Mouse (Mus musculus) embryonic facial prominence, embryonic 12.5 days (tissue): ENCODE results near the gene Pnpla1. TPM values are rescaled to one million over a fixed set of nuclear protein-coding genes. Genes with fewer than 3 reads are reported as not detected.
"Not testable (repeated sequence)": the region's sequence is repeated elsewhere in the genome, so short reads cannot be mapped to it uniquely, and the experiment has no call there.

ENCODE experiments used
- ATAC-seq: fragments of 200-750 bp; cut with Nextera tagmentation; 2 replicates; pipeline ENCODE4 v1.8.0; 2017; ENCODE audit not compliant: insufficient number of reproducible peaks, insufficient read depth, low FRiP score, low TSS enrichment
- H3K27ac ChIP-seq: fragments of 300-500 bp; sonication (generic); 2 replicates; pipeline ENCODE4 v1.5.1; 2016; ENCODE audit warnings: mild to moderate bottlenecking
- H3K27me3 ChIP-seq: fragments of 300-500 bp; sonication (generic); 2 replicates; pipeline ENCODE4 v1.6.1; 2016; ENCODE audit warnings: mild to moderate bottlenecking, moderate library complexity
- H3K36me3 ChIP-seq: fragments of 300-500 bp; sonication (generic); 2 replicates; pipeline ENCODE4 v1.6.1; 2016; ENCODE audit warnings: mild to moderate bottlenecking
- H3K4me1 ChIP-seq: fragments of 300-500 bp; sonication (generic); 2 replicates; pipeline ENCODE4 v1.6.1; 2016
- H3K4me2 ChIP-seq: fragments of 300-500 bp; sonication (generic); replicated peaks from 2 replicates; pipeline ENCODE4 v1.6.1; 2016; ENCODE audit warnings: mild to moderate bottlenecking, moderate library complexity
- H3K4me3 ChIP-seq: fragments of 300-500 bp; sonication (generic); 2 replicates; pipeline ENCODE4 v1.5.1; 2016; ENCODE audit warnings: mild to moderate bottlenecking
- H3K9ac ChIP-seq: fragments of 300-500 bp; sonication (generic); 2 replicates; pipeline ENCODE4 v1.6.1; 2016; ENCODE audit warnings: mild to moderate bottlenecking, moderate library complexity
- H3K9me3 ChIP-seq: fragments of 300-500 bp; sonication (generic); 2 replicates; pipeline ENCODE4 v1.6.1; 2016; ENCODE audit warnings: mild to moderate bottlenecking, moderate library complexity
- WGBS: fragments of 180-500 bp; shearing (Covaris S2); methylation state at CpG from one replicate; pipeline ENCODE4 v1.1.7; 2016; 5-methylcytosine and 5-hydroxymethylcytosine counted together
- polyA plus RNA-seq: library from polyadenylated mRNA; unstranded; fragments of >200 nt; fragmentation: Nextera tagmentation; extraction: Ambion mirVana; gene quantifications from 2 replicates; pipeline ENCODE4 v1.2.1, GENCODE M21; 2016

Pnpla1 gene
- polyA plus RNA-seq = 0.05 and 0.06 TPM in 2 replicates

GRCm38 (mm10) chr17:28858205-28858604 is at the start of gene Pnpla1:
Gene Pnpla1, plus strand, starts transcription at chr17:28858411.
- no peak within 1 kb of the TSS for H3K4me3 ChIP-seq
- no peaks in the 10 kb centered on the region for H3K4me1 ChIP-seq
- no peak within 1 kb of the TSS for H3K27ac ChIP-seq
- no peaks in the 10 kb centered on the region for H3K36me3 ChIP-seq
- H3K4me2 ChIP-seq = no peak within 1 kb of the TSS
- H3K9ac ChIP-seq = no peak within 1 kb of the TSS
- 0 out of 2 replicates have a peak, but pooled peaks have one; percentile 41 for ATAC-seq
- peaks cover 11% of the 10 kb centered on the region for H3K9me3 ChIP-seq
- H3K27me3 ChIP-seq = no peaks in the 10 kb centered on the region
- 29% methylated on average over 12 of the region's 12 CpGs for WGBS

GRCm38 (mm10) chr17:28808714-28809113 is 49.5 kb upstream of the Pnpla1 start:
- no peaks in the 10 kb centered on the region for H3K27me3 ChIP-seq
- no peaks in the 10 kb centered on the region for H3K4me1 ChIP-seq
- peaks cover 66% of the 10 kb centered on the region for H3K36me3 ChIP-seq
- H3K9ac ChIP-seq = no peak overlapping the region
- 94% methylated on average over 8 of the region's 8 CpGs for WGBS
- H3K27ac ChIP-seq = no peak overlapping the region
- H3K4me2 ChIP-seq = no peak overlapping the region
- H3K4me3 ChIP-seq = no peak overlapping the region
- ATAC-seq = no peak
- no peaks in the 10 kb centered on the region for H3K9me3 ChIP-seq

- peaks cover 72% of the 10 kb centered on the region for H3K36me3 ChIP-seq
- WGBS = 90% methylated on average over 10 of the region's 10 CpGs
- no peaks in the 10 kb centered on the region for H3K4me1 ChIP-seq
- H3K9ac ChIP-seq = no peak overlapping the region
- H3K27ac ChIP-seq = no peak overlapping the region
- no peaks in the 10 kb centered on the region for H3K9me3 ChIP-seq
- no peaks in the 10 kb centered on the region for H3K27me3 ChIP-seq
- no peak overlapping the region for H3K4me2 ChIP-seq
- H3K4me3 ChIP-seq = no peak overlapping the region
- ATAC-seq = no peak
Observed at GRCm38 (mm10) chr17:28809175-28809831, 48.9 kb upstream of the Pnpla1 start.

- Histone ChIP-seq H3K4me1 (no peaks in the 10 kb centered on the region), H3K27ac (no peak overlapping the region), H3K4me3 (no peak overlapping the region), H3K36me3 (peaks cover 83% of the 10 kb centered on the region), H3K9me3 (no peaks in the 10 kb centered on the region), H3K9ac (no peak overlapping the region), H3K4me2 (no peak overlapping the region), H3K27me3 (no peaks in the 10 kb centered on the region)
- 95% methylated on average over 10 of the region's 10 CpGs for WGBS
- ATAC-seq = no peak
Observed at GRCm38 (mm10) chr17:28812345-28812744, 45.9 kb upstream of the Pnpla1 start.

GRCm38 (mm10) chr17:28814529-28815097 is 43.6 kb upstream of the Pnpla1 start:
- no peak for ATAC-seq
- H3K9ac ChIP-seq = no peak overlapping the region
- peaks cover 86% of the 10 kb centered on the region for H3K36me3 ChIP-seq
- no peak overlapping the region for H3K4me3 ChIP-seq
- H3K9me3 ChIP-seq = no peaks in the 10 kb centered on the region
- H3K27ac ChIP-seq = no peak overlapping the region
- H3K4me2 ChIP-seq = no peak overlapping the region
- no peaks in the 10 kb centered on the region for H3K4me1 ChIP-seq
- WGBS = 87% methylated on average over 18 of the region's 18 CpGs
- H3K27me3 ChIP-seq = no peaks in the 10 kb centered on the region

- peaks cover 87% of the 10 kb centered on the region for H3K36me3 ChIP-seq
- no peak for ATAC-seq
- WGBS = 82% methylated on average over 10 of the region's 10 CpGs
Observed at GRCm38 (mm10) chr17:28815384-28816004, 42.7 kb upstream of the Pnpla1 start.

GRCm38 (mm10) chr17:28816326-28816725 is 41.9 kb upstream of the Pnpla1 start:
- not testable (repeated sequence) for H3K4me1 ChIP-seq, H3K27ac ChIP-seq, H3K4me2 ChIP-seq, ATAC-seq, H3K4me3 ChIP-seq, H3K27me3 ChIP-seq, H3K9me3 ChIP-seq, H3K9ac ChIP-seq
- 94% methylated on average over 10 of the region's 10 CpGs for WGBS
- peaks cover 87% of the 10 kb centered on the region for H3K36me3 ChIP-seq

More at GRCm38 (mm10) chr17:28815384-28816004, 42.7 kb upstream of the Pnpla1 start:
- no peaks in the 10 kb centered on the region for H3K4me1 ChIP-seq
- H3K9ac ChIP-seq = no peak overlapping the region
- H3K4me3 ChIP-seq = no peak overlapping the region
- H3K9me3 ChIP-seq = no peaks in the 10 kb centered on the region
- H3K27ac ChIP-seq = no peak overlapping the region
- H3K4me2 ChIP-seq = no peak overlapping the region
- H3K27me3 ChIP-seq = no peaks in the 10 kb centered on the region

GRCm38 (mm10) chr17:28816875-28817811 is 41.1 kb upstream of the Pnpla1 start:
- Histone ChIP-seq H3K4me1 (no peaks in the 10 kb centered on the region), H3K4me3 (no peak overlapping the region), H3K9ac (no peak overlapping the region), H3K27ac (no peak overlapping the region), H3K36me3 (peaks cover 93% of the 10 kb centered on the region), H3K27me3 (no peaks in the 10 kb centered on the region), H3K9me3 (no peaks in the 10 kb centered on the region), H3K4me2 (no peak overlapping the region)
- WGBS = 96% methylated on average over 25 of the region's 25 CpGs
- no peak for ATAC-seq

GRCm38 (mm10) chr17:28820189-28820588 is 38.0 kb upstream of the Pnpla1 start:
- no peak overlapping the region for H3K4me2 ChIP-seq
- no peaks in the 10 kb centered on the region for H3K9me3 ChIP-seq
- H3K27me3 ChIP-seq = no peaks in the 10 kb centered on the region
- no peak for ATAC-seq
- peaks cover 96% of the 10 kb centered on the region for H3K36me3 ChIP-seq
- H3K27ac ChIP-seq = no peak overlapping the region
- no peak overlapping the region for H3K4me3 ChIP-seq
- 85% methylated on average over 2 of the region's 2 CpGs for WGBS
- H3K9ac ChIP-seq = no peak overlapping the region
- H3K4me1 ChIP-seq = no peaks in the 10 kb centered on the region

- H3K36me3 ChIP-seq = peaks cover 97% of the 10 kb centered on the region
- H3K4me2 ChIP-seq = no peak overlapping the region
- H3K27me3 ChIP-seq = no peaks in the 10 kb centered on the region
- no peaks in the 10 kb centered on the region for H3K4me1 ChIP-seq
- H3K4me3 ChIP-seq = no peak overlapping the region
- H3K9ac ChIP-seq = no peak overlapping the region
- no peaks in the 10 kb centered on the region for H3K9me3 ChIP-seq
- no peak for ATAC-seq
- no peak overlapping the region for H3K27ac ChIP-seq
- 89% methylated on average over 13 of the region's 13 CpGs for WGBS
Observed at GRCm38 (mm10) chr17:28823004-28823745, 35.0 kb upstream of the Pnpla1 start.

- ATAC-seq = no peak
Observed at GRCm38 (mm10) chr17:28823749-28824148, 34.5 kb upstream of the Pnpla1 start.

More at GRCm38 (mm10) chr17:28823749-28824148, 34.5 kb upstream of the Pnpla1 start:
- WGBS = 87% methylated on average over 11 of the region's 11 CpGs
- H3K36me3 ChIP-seq = peaks cover 97% of the 10 kb centered on the region
- no peaks in the 10 kb centered on the region for H3K27me3 ChIP-seq
- no peaks in the 10 kb centered on the region for H3K9me3 ChIP-seq
- no peak overlapping the region for H3K4me2 ChIP-seq
- no peak overlapping the region for H3K9ac ChIP-seq
- H3K27ac ChIP-seq = no peak overlapping the region
- H3K4me3 ChIP-seq = no peak overlapping the region
- H3K4me1 ChIP-seq = no peaks in the 10 kb centered on the region
